Comparison of ENCODE assay signal across 9 mouse cellular contexts in genomic region chr4:25799476-25800283, GRCm38 (mm10). TPM values are rescaled to one million over a fixed set of nuclear protein-coding genes. Genes with fewer than 3 reads are reported as not detected.
DNase-seq lines count a peak whose midpoint lies in the region; ATAC-seq and TF ChIP-seq lines count a peak whose summit lies in the region.
"Had no signal": no experiment of that assay in that cellular context is flagged by ENCODE, and none has a peak within 500 bp of the region (broad histone marks: within the 10 kb centered on the region; RNA-seq: fewer than 3 reads in every experiment).

Fut9 (minus strand) TSS chr4:25800244.

- H3K4me1 ChIP-seq in forebrain, embryonic 16.5 days (replicated peaks; ENCODE audit: control insufficient read depth, insufficient read depth, low read length), result peaks cover 17% of the 10 kb centered on the region
- no peaks in the 10 kb centered on the region for H3K4me1 ChIP-seq in kidney, embryonic 16.5 days (ENCODE audit: insufficient read depth, low read length)
- H3K4me1 ChIP-seq in limb, embryonic 12.5 days (replicated peaks), result peaks cover 12% of the 10 kb centered on the region
- peaks cover 5% of the 10 kb centered on the region; the same call in 1 of the 2 replicates for H3K4me1 ChIP-seq in olfactory bulb, adult 2 months (ENCODE audit: control insufficient read depth, insufficient read depth, low read length)

- peak; percentile 93 for ATAC-seq in forebrain, embryonic 16.5 days
- ATAC-seq in kidney, embryonic 16.5 days (ENCODE audit: low FRiP score, low TSS enrichment), result peak; percentile 92
- ATAC-seq in limb, embryonic 12.5 days (ENCODE audit: insufficient number of reproducible peaks, insufficient read depth, low FRiP score, low TSS enrichment, low read depth), result peak; percentile 82

- H3K36me3 ChIP-seq in forebrain, embryonic 16.5 days (ENCODE audit: control insufficient read depth, insufficient read depth), result no peaks in the 10 kb centered on the region
- no peaks in the 10 kb centered on the region for H3K36me3 ChIP-seq in kidney, embryonic 16.5 days (ENCODE audit: insufficient read depth, low read length)
- H3K36me3 ChIP-seq in limb, embryonic 12.5 days, result no peaks in the 10 kb centered on the region

- TF ChIP-seq CTCF in gastrocnemius, adult 2 months (IDR thresholded peaks at IDR 0.05), result no peak
- TF ChIP-seq CTCF in olfactory bulb, adult 2 months (IDR thresholded peaks at IDR 0.05; ENCODE audit: insufficient read depth, low read depth, low read length), result no peak

- under 1% methylated on average over 52 of the region's 52 CpGs for WGBS in forebrain, embryonic 16.5 days
- under 1% methylated on average over 52 of the region's 52 CpGs for WGBS in kidney, embryonic 16.5 days
- WGBS in limb, embryonic 12.5 days, result under 1% methylated on average over 51 of the region's 52 CpGs
- WGBS in olfactory bulb, adult 2 months, result under 1% methylated on average over 52 of the region's 52 CpGs

- H3K4me3 ChIP-seq in gastrocnemius, adult 2 months, result no peak within 1 kb of the TSS
- H3K4me3 ChIP-seq in forebrain, embryonic 16.5 days (replicated peaks; ENCODE audit: low read length), result peak within 1 kb of the TSS; percentile 77
- peak within 1 kb of the TSS; percentile 57 for H3K4me3 ChIP-seq in kidney, embryonic 16.5 days (ENCODE audit: low read length)
- peak within 1 kb of the TSS; percentile 51 for H3K4me3 ChIP-seq in limb, embryonic 12.5 days (replicated peaks)
- H3K4me3 ChIP-seq in olfactory bulb, adult 2 months (ENCODE audit: insufficient read depth, low read depth, low read length), result peak within 1 kb of the TSS; percentile 62

- intact Hi-C loops in gastrocnemius, adult 2 months (cut with DNase I), result no loop called here

- H3K9ac ChIP-seq in forebrain, embryonic 16.5 days (replicated peaks; ENCODE audit: low read depth, low read length), result peak within 1 kb of the TSS; percentile 87
- H3K9ac ChIP-seq in kidney, embryonic 16.5 days (replicated peaks; ENCODE audit: low read length), result peak within 1 kb of the TSS; percentile 66
- peak within 1 kb of the TSS; percentile 59 for H3K9ac ChIP-seq in limb, embryonic 12.5 days (replicated peaks)

- no peaks in the 10 kb centered on the region for H3K9me3 ChIP-seq in forebrain, embryonic 16.5 days (ENCODE audit: control insufficient read depth, low read length)
- no peaks in the 10 kb centered on the region for H3K9me3 ChIP-seq in kidney, embryonic 16.5 days (ENCODE audit: low read length)
- no peaks in the 10 kb centered on the region for H3K9me3 ChIP-seq in limb, embryonic 12.5 days

- peak within 1 kb of the TSS; percentile 81 for H3K4me2 ChIP-seq in forebrain, embryonic 16.5 days (ENCODE audit: low read length)
- peak within 1 kb of the TSS; percentile 87 for H3K4me2 ChIP-seq in kidney, embryonic 16.5 days (replicated peaks; ENCODE audit: low read depth, low read length)
- peak within 1 kb of the TSS; percentile 94 for H3K4me2 ChIP-seq in limb, embryonic 12.5 days

- peak; percentile 14 for DNase-seq in gastrocnemius, adult 2 months
- no peak for DNase-seq in gastrocnemius, adult 8-10 months (ENCODE audit: low spot score in 2 of 2)
- peak; percentile 89 to 91 for DNase-seq in cerebellum, adult 18-20 months
- no peak for DNase-seq in thymus, postnatal 25 days

- TF ChIP-seq POLR2A in olfactory bulb, adult 2 months (IDR thresholded peaks at IDR 0.05; ENCODE audit: insufficient read depth, low read depth, low read length), result peak; percentile 39

- H3K27me3 ChIP-seq in forebrain, embryonic 16.5 days (replicated peaks; ENCODE audit: control insufficient read depth, insufficient read depth, low read length), result no peaks in the 10 kb centered on the region
- H3K27me3 ChIP-seq in kidney, embryonic 16.5 days (ENCODE audit: insufficient read depth, low read length), result peaks cover 5% of the 10 kb centered on the region
- H3K27me3 ChIP-seq in limb, embryonic 12.5 days, result peaks cover 31% of the 10 kb centered on the region

- no peak within 1 kb of the TSS for H3K27ac ChIP-seq in gastrocnemius, adult 2 months
- peak within 1 kb of the TSS; percentile 90 for H3K27ac ChIP-seq in forebrain, embryonic 16.5 days (ENCODE audit: low read length)
- peak within 1 kb of the TSS; percentile 46; the same call in 1 of the 2 replicates for H3K27ac ChIP-seq in kidney, embryonic 16.5 days (ENCODE audit: low read length)
- no peak within 1 kb of the TSS for H3K27ac ChIP-seq in limb, embryonic 12.5 days
- H3K27ac ChIP-seq in olfactory bulb, adult 2 months (ENCODE audit: insufficient read depth, low read depth, low read length), result peak within 1 kb of the TSS; percentile 82

RNA-seq across cellular contexts. Expression of gene Fut9, which starts in this region (rescaled TPM):
- total RNA-seq in gastrocnemius, adult 2 months (2021), result not detected
- not detected for total RNA-seq in gastrocnemius, adult 8-10 months (2022)
- 19.2 and 19.8 TPM in 2 replicates for polyA plus RNA-seq in forebrain, embryonic 16.5 days (2015; fragmentation: Nextera tagmentation; extraction: Ambion mirVana)
- 12.4 and 13.7 TPM in 2 replicates for polyA plus RNA-seq in kidney, embryonic 16.5 days (2015; fragmentation: Nextera tagmentation; extraction: Ambion mirVana)
- polyA plus RNA-seq in limb, embryonic 12.5 days (2016; fragmentation: Nextera tagmentation; extraction: Ambion mirVana), result 0.36 and 0.41 TPM in 2 replicates
- not detected in 2 replicates for polyA plus RNA-seq in olfactory bulb, adult 2 months (2012; ENCODE audit: insufficient read depth, insufficient read length, low replicate concordance, missing spikeins)
- total RNA-seq: hematopoietic stem cell, adult 5-6 weeks had no signal

Comparison
In these comparisons a context has a peak if more than half of its experiments do, and no peak if none do; other contexts are left out.
1. Peak in DNase-seq in gastrocnemius, adult 2 months; RNA of the gene not detected or under 1 TPM.
2. Peak in ATAC-seq, H3K4me3 ChIP-seq, H3K9ac ChIP-seq and H3K4me2 ChIP-seq in limb, embryonic 12.5 days; RNA of the gene not detected or under 1 TPM.
3. DNase-seq: peak in cerebellum, adult 18-20 months (2 of 2); none in gastrocnemius, adult 8-10 months (0 of 2) and thymus, postnatal 25 days (single experiment).
4. H3K27ac ChIP-seq: peak in forebrain, embryonic 16.5 days (single experiment), kidney, embryonic 16.5 days (single experiment) and olfactory bulb, adult 2 months (single experiment); none in gastrocnemius, adult 2 months (single experiment) and limb, embryonic 12.5 days (single experiment).
5. Peak in every context shown above with its lines, with median percentiles within 50 percentile points of each other: ATAC-seq, H3K4me2 ChIP-seq and H3K9ac ChIP-seq.